Mouse (Mus musculus): Measurements from ENCODE around the gene Rarres2.
"Not testable (repeated sequence)": the region's sequence is repeated elsewhere in the genome, so short reads cannot be mapped to it uniquely, and the experiment has no call there.

Gene Rarres2

GRCm38 (mm10) chr6:48541560-48542450 is 30.8 kb downstream of the Rarres2 start:
- DNase-seq (ENCODE audit: extremely low read depth, low read depth): no peak

- DNase-seq (ENCODE audit: extremely low read depth, low read depth): no peak
These were observed 31.9 kb downstream of the Rarres2 start for GRCm38 (mm10) chr6:48540721-48541120.

GRCm38 (mm10) chr6:48539860-48540259 is 32.7 kb downstream of the Rarres2 start:
- DNase-seq (ENCODE audit: extremely low read depth, low read depth): no peak

DNA sequence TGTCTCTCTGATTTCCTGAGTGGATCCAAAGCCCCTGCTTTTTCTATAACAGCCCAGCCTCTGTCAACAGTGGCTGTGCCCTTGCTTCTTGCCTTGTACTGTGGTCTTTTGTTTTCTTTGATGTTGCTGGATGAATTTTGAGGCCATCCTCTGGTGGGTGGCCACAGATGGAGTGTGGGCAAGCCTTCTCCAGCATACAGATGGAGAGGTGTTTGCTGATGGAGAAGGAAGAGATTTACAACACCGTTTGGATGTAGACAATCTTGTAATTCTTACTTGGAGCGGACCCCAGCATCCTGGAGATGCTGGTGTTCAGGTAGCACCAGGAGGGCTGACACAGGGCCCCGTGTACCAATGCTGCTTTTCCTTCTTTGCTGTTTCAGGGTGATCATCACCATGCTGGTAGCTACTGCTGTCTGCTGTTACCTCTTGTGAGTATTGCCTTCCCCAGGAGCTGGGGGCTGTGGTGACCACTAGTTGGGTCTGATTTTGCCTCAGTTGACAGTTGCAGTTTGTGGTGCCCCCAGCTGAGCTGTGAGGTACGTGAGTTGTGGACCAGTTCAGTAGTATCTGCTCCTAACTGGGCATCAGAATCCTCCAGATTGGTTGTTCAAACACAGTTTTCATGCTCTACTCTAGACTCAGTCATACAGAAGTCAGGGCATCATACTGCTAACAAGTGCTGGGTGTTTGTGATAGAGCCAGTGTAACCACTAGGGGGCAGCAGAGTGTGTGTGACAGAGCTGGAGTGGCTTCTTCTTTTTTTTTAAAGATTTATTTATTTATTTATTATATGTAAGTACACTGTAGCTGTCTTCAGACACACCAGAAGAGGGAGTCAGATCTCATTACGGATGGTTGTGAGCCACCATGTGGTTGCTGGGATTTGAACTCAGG is 33.5 kb downstream of the Rarres2 start:
- DNase-seq (ENCODE audit: extremely low read depth, low read depth): no peak

DNA sequence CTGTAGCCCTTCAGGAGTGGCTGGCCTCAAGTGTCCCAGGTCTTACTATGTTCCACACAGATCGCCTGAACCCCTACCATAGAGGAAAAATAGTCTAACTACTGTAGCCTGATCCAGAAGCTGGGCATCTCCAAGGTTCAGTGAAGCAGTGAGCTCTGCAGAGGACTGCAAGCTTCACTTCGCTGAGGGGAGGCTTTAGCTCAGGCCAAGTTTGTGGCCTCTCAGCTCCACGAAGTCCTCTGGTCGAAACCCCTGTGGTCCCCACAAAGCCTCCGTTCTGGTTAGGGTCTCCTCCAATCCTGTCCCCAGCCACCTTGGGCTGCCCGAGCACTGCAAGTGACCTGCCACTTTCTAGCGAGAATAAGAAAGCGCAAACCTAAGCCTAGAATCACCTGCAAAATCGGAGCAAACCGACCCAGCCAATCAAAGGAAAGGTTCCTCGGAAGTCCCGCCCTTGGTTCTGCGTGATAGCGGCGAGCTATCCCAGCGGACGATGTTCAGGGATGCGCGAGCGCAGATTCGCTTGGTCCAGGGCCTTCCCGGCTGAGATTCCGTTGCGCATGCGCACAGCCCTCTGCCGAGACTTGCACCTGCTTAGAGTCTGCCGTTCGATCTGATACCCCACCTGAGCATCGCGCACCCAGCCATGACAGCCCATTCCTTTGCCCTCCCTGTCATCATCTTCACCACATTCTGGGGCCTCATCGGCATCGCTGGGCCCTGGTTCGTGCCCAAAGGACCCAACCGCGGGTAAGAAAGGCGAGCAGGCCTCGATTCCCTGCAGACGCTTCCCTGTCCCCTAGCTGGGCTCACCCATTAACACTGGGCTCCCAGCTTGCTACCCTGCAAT is 35.3 kb downstream of the Rarres2 start, which contains the start of gene Atp6v0e2:
Atp6v0e2 (plus strand) TSS at position 511 of the 850 bp plus-strand sequence.
- no peak for DNase-seq (ENCODE audit: extremely low read depth, low read depth)

DNA sequence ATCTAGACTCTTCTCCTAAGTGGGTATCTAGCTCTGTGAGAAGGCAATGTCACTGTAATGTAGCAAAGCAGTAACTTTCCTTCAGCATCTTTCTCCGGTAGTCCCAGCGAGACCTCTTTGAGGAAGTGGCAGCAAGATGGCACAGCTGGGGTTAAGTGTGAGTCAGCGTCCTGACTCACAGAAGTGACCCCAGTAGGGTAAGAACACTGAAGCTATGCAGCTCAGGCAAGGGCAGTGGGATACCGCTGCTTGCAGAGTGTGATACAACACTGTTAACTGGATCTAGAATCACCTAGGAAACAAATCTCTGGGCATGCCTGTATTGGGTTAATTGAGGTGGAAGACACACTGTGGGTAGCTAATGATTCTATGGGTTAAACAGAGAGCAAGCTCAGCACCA is 36.5 kb downstream of the Rarres2 start:
- DNase-seq (ENCODE audit: extremely low read depth, low read depth): no peak

- DNase-seq (ENCODE audit: extremely low read depth, low read depth): no peak
These were observed 37.7 kb downstream of the Rarres2 start for GRCm38 (mm10) chr6:48534913-48535312.

DNA sequence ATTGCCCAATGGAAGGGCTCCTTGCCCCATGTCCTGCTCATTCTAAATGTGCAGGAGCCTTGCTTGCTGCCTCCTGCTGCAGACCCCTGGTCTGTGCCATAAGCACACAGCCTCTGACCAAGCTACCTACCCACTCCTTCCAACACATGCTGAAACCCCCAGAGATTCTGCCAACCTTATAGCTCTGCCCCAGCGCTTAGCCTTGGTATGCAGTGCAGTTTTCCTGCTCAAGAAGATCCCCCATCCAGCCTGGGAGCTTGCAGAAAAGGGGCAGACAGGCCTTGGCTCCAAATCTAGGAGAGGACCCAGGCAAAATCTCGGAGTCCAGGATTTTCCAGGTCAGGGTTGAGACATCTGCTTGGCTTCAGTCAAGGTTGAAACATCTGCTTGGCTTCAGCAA is 39.1 kb downstream of the Rarres2 start:
- no peak for DNase-seq (ENCODE audit: extremely low read depth, low read depth)

DNA sequence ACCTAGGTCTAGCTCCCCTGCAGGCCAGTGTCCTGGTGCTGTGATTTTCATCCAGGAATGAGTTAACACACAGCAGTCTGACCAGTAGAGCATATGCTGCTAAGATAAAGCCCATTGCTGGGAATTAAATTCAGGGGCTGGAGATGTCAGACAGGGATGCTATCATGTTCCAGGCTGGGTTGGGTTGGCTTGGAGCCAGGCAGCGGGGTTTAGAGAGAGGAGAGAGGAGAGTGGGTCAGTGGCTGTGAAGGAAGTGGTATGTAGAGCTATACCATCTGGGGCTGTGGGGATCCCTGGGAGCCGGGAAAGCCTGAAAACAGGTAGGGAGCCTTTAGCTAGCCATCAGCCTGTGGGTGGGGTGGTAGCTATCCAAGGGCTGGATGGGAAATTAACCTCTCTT is 41.7 kb downstream of the Rarres2 start:
- DNase-seq (ENCODE audit: extremely low read depth, low read depth): no peak

- no peak for DNase-seq (ENCODE audit: extremely low read depth, low read depth)
These were observed 42.6 kb downstream of the Rarres2 start for GRCm38 (mm10) chr6:48529871-48530440.

- DNase-seq (ENCODE audit: extremely low read depth, low read depth): no peak
These were observed 43.3 kb downstream of the Rarres2 start for GRCm38 (mm10) chr6:48529261-48529660.

- no peak for DNase-seq (ENCODE audit: extremely low read depth, low read depth)
These were observed 44.7 kb downstream of the Rarres2 start for GRCm38 (mm10) chr6:48527901-48528300.

- DNase-seq (ENCODE audit: extremely low read depth, low read depth): not testable (repeated sequence)
These were observed 47.7 kb downstream of the Rarres2 start for GRCm38 (mm10) chr6:48524882-48525281.
